Mouse (Mus musculus) lung, postnatal 0 days (tissue): ENCODE data around the gene Map2.

Experiments
- CTCF ChIP-seq: IDR thresholded peaks from 2 replicates; pipeline ENCODE4 v1.5.1; 2016; ENCODE audit warnings: antibody characterized with exemption, mild to moderate bottlenecking
- EP300 ChIP-seq: IDR thresholded peaks from 2 replicates; pipeline ENCODE4 v1.6.1; 2016; ENCODE audit warnings: antibody characterized with exemption, mild to moderate bottlenecking, control low read depth

DNA sequence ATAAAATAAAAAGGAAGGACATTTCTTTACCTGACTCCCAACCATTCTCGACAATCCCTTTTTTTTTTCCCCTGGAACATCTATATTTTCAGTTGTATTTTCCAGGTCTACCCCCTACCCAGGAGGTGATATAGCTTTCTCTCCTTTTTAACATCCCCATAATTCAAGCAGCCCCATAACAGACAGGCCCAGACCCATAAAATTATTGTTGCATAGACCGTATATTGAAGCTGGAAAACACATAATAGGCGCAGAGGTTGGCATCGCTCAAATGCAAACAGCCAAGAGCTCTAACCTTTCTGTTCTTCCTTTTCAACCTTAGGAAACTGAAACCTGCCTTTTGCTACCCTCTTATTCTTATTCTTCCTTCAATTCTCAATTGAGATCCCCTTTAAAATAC, 211.2 kb downstream of the Map2 start:
- TF ChIP-seq CTCF (no peak), EP300 (no peak)
